Mouse (Mus musculus) limb, embryonic 11.5 days (tissue): ENCODE results near the gene Gm9964. TPM values are rescaled to one million over a fixed set of nuclear protein-coding genes. Genes with fewer than 3 reads are reported as not detected.
A peak's percentile ranks its signal among the peaks of the same experiment; 100 is the strongest.

Experiments used
- ATAC-seq: fragments of 200-750 bp; cut with Nextera tagmentation; 2 replicates; pipeline ENCODE4 v1.8.0; 2017; ENCODE audit warnings: low read depth; ENCODE audit not compliant: insufficient number of reproducible peaks, low FRiP score, low TSS enrichment
- DNase-seq: peaks from one replicate; pipeline ENCODE4 v3.0.0-alpha.2; 2015; ENCODE audit warnings: low spot score
- H3K27ac ChIP-seq: fragments of 300-500 bp; sonication (generic); replicated peaks from 2 replicates; pipeline ENCODE4 v1.5.1; 2014; ENCODE audit warnings: low read depth, mild to moderate bottlenecking, low read length
- H3K27me3 ChIP-seq: fragments of 300-500 bp; sonication (generic); 2 replicates; pipeline ENCODE4 v1.6.1; 2014; ENCODE audit warnings: mild to moderate bottlenecking, low read length, mixed read lengths; ENCODE audit not compliant: control insufficient read depth, insufficient read depth
- H3K36me3 ChIP-seq: fragments of 300-500 bp; sonication (generic); 2 replicates; pipeline ENCODE4 v1.6.1; 2014; ENCODE audit warnings: mild to moderate bottlenecking, low read length, moderate library complexity, mixed read lengths; ENCODE audit not compliant: control insufficient read depth, insufficient read depth
- H3K4me1 ChIP-seq: fragments of 300-500 bp; sonication (generic); 2 replicates; pipeline ENCODE4 v1.6.1; 2014; ENCODE audit warnings: low read length, mixed read lengths; ENCODE audit not compliant: control insufficient read depth, insufficient read depth
- H3K4me2 ChIP-seq: fragments of 300-500 bp; sonication (generic); 2 replicates; pipeline ENCODE4 v1.6.1; 2014; ENCODE audit warnings: low read depth, mild to moderate bottlenecking, moderate library complexity; ENCODE audit not compliant: severe bottlenecking
- H3K4me3 ChIP-seq: fragments of 300-500 bp; sonication (generic); 2 replicates; pipeline ENCODE4 v1.5.1; 2014; ENCODE audit warnings: low read depth, low read length
- H3K9ac ChIP-seq: fragments of 300-500 bp; sonication (generic); 2 replicates; pipeline ENCODE4 v1.6.1; 2014; ENCODE audit warnings: mild to moderate bottlenecking, low read length
- H3K9me3 ChIP-seq: fragments of 300-500 bp; sonication (generic); 2 replicates; pipeline ENCODE4 v1.6.1; 2016; ENCODE audit warnings: low read length; ENCODE audit not compliant: control insufficient read depth
- WGBS: fragments of 180-500 bp; shearing (Covaris S2); extraction: QIAGEN DNeasy Blood & Tissue Kit; methylation state at CpG from one replicate; pipeline ENCODE4 v1.1.7; 2014; 5-methylcytosine and 5-hydroxymethylcytosine counted together
- polyA plus RNA-seq: library from polyadenylated mRNA; unstranded; fragments of >200 nt; fragmentation: Nextera tagmentation; extraction: Ambion mirVana; gene quantifications from 2 replicates; pipeline ENCODE4 v1.2.1, GENCODE M21; 2014

Gene Gm9964
- polyA plus RNA-seq, 1 experiment from 2014 or later = not detected

DNA sequence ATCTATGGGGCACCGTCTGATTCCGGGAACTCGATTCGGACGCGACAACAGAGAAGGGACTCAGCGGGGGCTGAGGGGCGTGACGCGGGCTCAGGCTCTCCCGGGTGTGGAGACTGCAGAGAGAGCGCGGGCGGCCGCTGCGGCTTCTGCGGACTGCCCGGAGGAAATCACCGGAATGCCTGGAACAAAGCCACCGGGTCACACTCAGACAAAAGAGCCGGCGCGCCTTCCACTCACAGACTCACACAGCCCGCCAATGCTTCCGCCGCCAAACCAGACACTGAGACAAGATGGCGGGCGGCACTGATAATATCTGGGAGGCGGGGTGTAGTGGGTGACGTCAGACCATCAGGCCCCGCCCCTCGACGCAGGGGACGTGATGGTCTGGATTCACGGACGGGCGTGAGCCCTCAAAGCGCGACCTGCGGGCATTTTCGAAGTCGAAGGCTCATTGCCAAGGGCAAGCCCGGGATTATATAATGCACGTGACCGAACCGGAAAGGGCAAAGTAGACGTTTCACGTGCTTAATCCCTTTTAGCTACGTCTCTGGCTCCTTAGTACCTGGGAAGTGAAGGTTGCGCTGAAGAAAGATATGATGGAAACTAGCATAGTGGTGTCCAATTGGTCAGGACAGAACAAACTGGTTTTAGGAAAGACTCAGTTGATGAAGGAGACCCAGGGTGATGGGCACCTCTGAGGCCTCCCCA, 42.2 kb downstream of the Gm9964 start, which contains the start of gene Wsb1:
Wsb1 (minus strand) TSS at position 281 of the 708 bp plus-strand sequence.
- DNase-seq (peak; percentile 98), ATAC-seq (peak; percentile 95)
- 2% methylated on average over 50 of the region's 50 CpGs for WGBS
- Histone ChIP-seq H3K36me3 (peaks cover 2% of the 10 kb centered on the region), H3K27ac (peak within 1 kb of the TSS; percentile 90), H3K4me2 (peak within 1 kb of the TSS; percentile 67), H3K27me3 (no peaks in the 10 kb centered on the region), H3K4me3 (peak within 1 kb of the TSS; percentile 95), H3K9ac (peak within 1 kb of the TSS; percentile 98), H3K4me1 (peaks cover 3% of the 10 kb centered on the region; the same call in 1 of the 2 replicates), H3K9me3 (no peaks in the 10 kb centered on the region)

DNA sequence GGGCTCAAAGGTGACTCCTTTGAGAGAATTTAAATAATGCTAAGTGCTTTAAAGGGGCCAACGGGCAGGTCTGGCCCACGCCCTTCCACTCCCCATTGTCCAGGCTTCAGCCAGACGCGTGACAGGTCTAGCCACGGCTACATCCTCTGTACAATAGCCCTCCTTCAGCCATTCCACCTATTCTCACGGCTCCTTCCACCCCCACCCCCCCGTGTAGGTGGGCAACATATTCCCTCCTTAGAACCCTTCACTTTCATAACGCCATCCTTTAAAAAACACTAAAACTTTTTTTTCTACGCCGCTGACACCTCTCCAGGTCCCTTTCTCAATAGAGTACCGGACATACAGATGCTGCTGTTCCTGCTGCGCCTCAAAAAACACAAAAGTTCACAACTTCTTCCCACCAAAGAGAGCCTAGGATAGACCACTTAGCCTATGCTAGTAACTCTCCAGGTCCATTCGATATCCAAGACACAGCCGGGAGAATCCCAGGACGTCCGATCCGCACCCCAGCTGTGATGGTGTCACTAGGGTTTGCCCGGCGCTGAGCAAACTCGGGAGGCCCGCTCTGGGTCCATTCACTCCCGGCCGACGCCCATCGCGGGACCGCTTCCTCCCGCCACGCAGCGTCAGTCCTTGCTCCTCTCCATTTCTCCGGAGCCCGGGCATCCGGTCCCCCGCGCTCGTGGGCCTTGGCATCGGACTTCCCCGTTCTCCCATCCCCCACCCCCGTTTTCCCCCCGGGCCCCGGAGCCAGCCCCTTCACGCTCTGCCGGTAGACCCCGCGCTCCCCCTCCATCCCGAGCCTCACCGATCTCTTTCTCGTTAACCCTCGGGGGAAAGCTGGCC, 42.9 kb downstream of the Gm9964 start:
- DNase-seq = peak; percentile 66
- ATAC-seq = peak; percentile 55; the same call in 1 of the 2 replicates
- H3K36me3 ChIP-seq = peaks cover 4% of the 10 kb centered on the region
- H3K9ac ChIP-seq = peak overlapping the region; percentile 98
- H3K4me1 ChIP-seq = peaks cover 3% of the 10 kb centered on the region; the same call in 1 of the 2 replicates
- peak overlapping the region; percentile 67 for H3K4me2 ChIP-seq
- H3K4me3 ChIP-seq = peak overlapping the region; percentile 95
- H3K9me3 ChIP-seq = no peaks in the 10 kb centered on the region
- peak overlapping the region; percentile 90 for H3K27ac ChIP-seq
- WGBS = 3% methylated on average over 49 of the region's 49 CpGs
- H3K27me3 ChIP-seq = no peaks in the 10 kb centered on the region

DNA sequence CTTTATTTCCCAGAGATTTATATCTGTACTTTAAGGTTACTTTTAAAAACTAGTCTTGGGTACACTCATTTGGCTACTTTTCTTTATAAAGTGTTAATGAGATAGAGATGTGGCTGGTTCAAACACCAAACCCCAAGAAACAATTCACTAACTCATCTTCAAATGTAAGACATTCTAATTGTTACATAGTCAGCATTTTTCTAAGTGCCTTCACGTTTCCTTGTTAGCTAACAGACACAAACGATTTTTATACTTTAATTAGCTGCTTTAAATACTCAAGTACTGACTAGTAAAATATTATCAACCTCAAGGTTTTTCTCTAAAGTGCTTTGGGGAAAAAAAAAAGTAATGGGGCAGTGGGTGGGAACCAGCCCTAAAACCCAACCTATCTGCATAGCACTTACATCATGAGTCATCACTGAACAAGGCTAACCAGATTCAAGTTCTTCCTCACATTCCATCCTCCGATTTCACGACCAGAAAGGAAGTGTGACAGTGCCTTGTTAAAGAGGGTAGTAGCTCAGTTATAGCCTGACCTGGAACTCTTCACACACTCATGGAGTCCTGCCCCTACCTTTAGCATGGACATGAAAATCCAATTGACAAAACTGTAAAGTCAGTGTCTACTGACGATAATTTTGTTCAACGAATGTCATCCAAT, 43.7 kb downstream of the Gm9964 start:
- Histone ChIP-seq H3K4me2 (peak overlapping the region; percentile 67), H3K36me3 (peaks cover 7% of the 10 kb centered on the region), H3K9me3 (no peaks in the 10 kb centered on the region), H3K4me1 (peaks cover 3% of the 10 kb centered on the region; the same call in 1 of the 2 replicates), H3K27me3 (no peaks in the 10 kb centered on the region), H3K27ac (no peak overlapping the region), H3K9ac (peak overlapping the region; percentile 98), H3K4me3 (peak overlapping the region; percentile 95)
- ATAC-seq (no peak), DNase-seq (no peak)
- WGBS = 31% methylated on average over 6 of the region's 6 CpGs

Other genes starting within 250 kb of the Gm9964 start
- gene Ksr1, start 150.5 kb downstream of the Gm9964 start, polyA plus RNA-seq = 2.2 and 3.4 TPM in 2 replicates
- gene Wsb1, start 42.2 kb downstream of the Gm9964 start, polyA plus RNA-seq = 376 and 418 TPM in 2 replicates
- gene Nf1, start 42.8 kb upstream of the Gm9964 start, polyA plus RNA-seq = 9.9 and 10.1 TPM in 2 replicates
- 0.12 and 0.33 TPM in 2 replicates for gene Omg, start 207.2 kb upstream of the Gm9964 start, polyA plus RNA-seq
- gene Evi2b, start 226.9 kb upstream of the Gm9964 start, polyA plus RNA-seq = 0.15 and 0.27 TPM in 2 replicates
- 0.85 and 0.91 TPM in 2 replicates for gene Evi2, start 233.7 kb upstream of the Gm9964 start, polyA plus RNA-seq
- 2.0 and 2.3 TPM in 2 replicates for gene Evi2a, start 233.7 kb upstream of the Gm9964 start, polyA plus RNA-seq